Mouse (Mus musculus) adrenal gland, adult (tissue): ENCODE data around the gene Pcnt.

Experiments used
- DNase-seq, 2 experiments: peaks; one replicate each; pipeline ENCODE4 v3.0.0; 2022 to 2023; ENCODE audit warnings: low spot score in 1 of 2; ENCODE audit not compliant: inconsistent age in 2 of 2

Pcnt gene

GRCm38 (mm10) chr10:76416811-76417210 lies 25.8 kb downstream of the Pcnt start:
- no peak for DNase-seq

GRCm38 (mm10) chr10:76408520-76408919 lies 34.1 kb downstream of the Pcnt start:
- no peak for DNase-seq

DNA sequence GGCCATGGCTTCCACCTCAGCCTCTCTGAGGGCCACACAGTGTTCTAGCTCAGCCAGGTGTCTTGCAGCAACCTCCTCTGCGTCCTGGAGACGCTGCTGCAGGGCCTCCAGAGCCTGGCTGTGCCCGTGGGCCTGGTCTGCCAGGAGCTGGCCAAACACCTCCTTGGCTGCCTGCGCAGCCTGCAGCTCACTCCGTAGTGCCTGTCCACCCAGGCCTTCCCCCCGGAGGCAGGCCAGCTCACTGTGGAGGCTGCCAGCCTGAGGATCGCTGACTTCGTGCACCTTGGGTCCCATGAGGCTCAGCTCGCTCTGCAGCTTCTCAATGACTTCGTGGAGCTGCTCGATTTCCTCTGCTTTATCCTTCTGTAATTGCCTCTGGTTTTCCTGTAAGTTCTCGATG lies 50.0 kb downstream of the Pcnt start:
- no peak for DNase-seq

GRCm38 (mm10) chr10:76391786-76392185 lies 50.8 kb downstream of the Pcnt start:
- DNase-seq = peak in 1 of 2 experiments; percentile 47

DNA sequence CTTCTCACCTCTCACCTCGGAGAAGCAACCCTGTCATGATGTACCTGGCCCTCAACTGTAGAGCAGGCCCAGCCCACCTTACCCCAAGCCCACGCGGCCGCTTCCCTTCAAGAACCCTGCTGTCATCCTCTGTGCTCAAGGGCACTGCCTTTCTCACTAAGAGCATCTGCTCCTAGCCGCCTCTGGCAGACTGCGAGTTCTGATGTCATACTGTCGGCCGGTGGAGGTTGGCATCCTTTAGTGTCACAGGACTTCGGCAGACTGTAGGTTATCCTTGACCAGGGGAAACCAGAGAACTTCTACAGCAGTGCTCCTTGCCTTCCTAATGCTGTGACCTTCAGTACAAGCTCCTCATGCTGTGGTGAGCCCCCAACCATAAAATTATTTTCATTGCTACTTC lies 51.4 kb downstream of the Pcnt start:
- no peak for DNase-seq

DNA sequence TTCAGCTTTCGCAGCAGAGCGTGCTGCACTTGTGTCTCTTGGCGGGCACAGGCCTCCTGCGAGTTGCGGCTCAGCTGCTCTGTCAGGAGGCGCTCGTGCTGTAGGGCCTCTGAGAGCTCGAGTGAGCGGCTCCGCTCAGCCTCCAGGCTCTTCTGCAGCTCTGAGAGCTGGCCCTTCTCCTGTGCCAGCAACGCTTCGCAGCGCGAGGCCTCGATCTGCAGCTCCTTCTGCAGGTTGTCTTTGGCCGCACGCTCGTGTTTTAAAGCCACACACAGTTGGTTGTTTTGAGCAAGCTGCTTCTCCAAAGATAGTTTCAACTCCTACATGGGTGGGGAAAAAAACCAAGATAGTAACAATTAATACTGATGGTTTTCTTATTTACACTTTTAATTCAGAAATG lies 67.6 kb downstream of the Pcnt start:
- DNase-seq = peak; percentile 18 to 52

GRCm38 (mm10) chr10:76371736-76372135 lies 70.8 kb downstream of the Pcnt start:
- no peak for DNase-seq

- DNase-seq = no peak
Measured at GRCm38 (mm10) chr10:76368766-76369165, 73.8 kb downstream of the Pcnt start.

DNA sequence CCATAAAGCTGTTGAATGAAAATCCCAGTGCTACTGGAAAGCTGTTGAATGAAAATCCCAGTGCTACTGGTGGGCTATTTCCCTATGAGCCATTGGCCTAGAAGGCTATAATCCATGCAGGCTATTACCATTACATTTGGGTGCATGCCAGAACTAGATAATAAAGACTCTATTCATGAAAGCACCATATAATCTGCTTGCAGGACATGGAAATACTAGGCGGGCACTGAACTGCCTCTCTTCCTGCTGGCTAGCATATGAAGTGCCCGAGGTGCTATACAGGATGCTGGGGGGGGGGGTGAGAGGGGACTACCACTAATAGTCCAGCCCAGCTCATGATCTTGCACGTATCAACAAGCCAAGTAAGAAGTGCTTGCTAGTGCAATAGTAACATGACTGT lies 79.4 kb downstream of the Pcnt start:
- DNase-seq = no peak

GRCm38 (mm10) chr10:76358468-76358867 lies 84.1 kb downstream of the Pcnt start:
- DNase-seq = peak; percentile 61 to 70

- DNase-seq = no peak
Measured at GRCm38 (mm10) chr10:76357286-76357875, 85.2 kb downstream of the Pcnt start.

DNA sequence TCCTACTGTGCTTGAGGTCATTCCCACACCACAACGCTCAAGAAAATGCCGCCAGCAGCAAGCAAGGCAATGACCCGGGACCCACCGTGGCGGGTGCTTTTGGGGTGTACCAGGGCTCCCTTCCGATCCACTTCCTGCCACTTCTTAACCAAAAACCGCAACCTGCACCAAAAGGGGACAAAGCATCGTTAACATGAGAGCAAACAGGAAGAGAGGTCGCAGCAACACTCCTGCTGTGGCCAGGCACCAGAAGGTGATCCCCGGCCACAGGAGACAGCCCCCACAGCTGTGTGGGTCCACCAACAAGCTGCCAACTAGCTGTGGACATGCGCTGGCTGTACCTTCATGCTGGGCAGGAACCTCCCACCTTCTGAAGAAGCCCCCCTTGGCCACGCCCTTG lies 87.6 kb downstream of the Pcnt start:
- no peak for DNase-seq

GRCm38 (mm10) chr10:76353986-76354385 lies 88.6 kb downstream of the Pcnt start:
- DNase-seq = peak; percentile 63 to 78

- DNase-seq = no peak
Measured at GRCm38 (mm10) chr10:76351953-76352352, 90.6 kb downstream of the Pcnt start.

- peak; percentile 46 to 78 for DNase-seq
Measured at GRCm38 (mm10) chr10:76346589-76346988, 96.0 kb downstream of the Pcnt start.

- DNase-seq = peak in 1 of 2 experiments; percentile 29
Measured at GRCm38 (mm10) chr10:76346043-76346491, 96.5 kb downstream of the Pcnt start.

DNA sequence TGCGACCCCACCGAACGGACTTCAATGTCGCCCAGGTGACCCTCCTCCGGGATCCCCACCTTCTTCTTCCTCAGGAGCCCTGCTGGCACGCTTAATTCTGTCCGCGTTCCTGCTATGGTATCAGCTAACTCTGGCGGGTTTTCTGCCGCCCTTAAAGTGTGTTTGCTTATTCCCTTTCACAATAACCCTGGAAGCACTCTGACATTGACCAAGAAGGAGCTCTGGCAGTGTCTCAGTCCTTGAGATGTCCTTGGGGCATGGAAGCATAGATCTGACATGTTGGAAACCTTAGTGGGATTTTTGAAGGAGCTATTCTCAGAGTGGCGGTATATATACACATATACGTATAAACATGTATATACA lies 97.1 kb downstream of the Pcnt start:
- no peak for DNase-seq

DNA sequence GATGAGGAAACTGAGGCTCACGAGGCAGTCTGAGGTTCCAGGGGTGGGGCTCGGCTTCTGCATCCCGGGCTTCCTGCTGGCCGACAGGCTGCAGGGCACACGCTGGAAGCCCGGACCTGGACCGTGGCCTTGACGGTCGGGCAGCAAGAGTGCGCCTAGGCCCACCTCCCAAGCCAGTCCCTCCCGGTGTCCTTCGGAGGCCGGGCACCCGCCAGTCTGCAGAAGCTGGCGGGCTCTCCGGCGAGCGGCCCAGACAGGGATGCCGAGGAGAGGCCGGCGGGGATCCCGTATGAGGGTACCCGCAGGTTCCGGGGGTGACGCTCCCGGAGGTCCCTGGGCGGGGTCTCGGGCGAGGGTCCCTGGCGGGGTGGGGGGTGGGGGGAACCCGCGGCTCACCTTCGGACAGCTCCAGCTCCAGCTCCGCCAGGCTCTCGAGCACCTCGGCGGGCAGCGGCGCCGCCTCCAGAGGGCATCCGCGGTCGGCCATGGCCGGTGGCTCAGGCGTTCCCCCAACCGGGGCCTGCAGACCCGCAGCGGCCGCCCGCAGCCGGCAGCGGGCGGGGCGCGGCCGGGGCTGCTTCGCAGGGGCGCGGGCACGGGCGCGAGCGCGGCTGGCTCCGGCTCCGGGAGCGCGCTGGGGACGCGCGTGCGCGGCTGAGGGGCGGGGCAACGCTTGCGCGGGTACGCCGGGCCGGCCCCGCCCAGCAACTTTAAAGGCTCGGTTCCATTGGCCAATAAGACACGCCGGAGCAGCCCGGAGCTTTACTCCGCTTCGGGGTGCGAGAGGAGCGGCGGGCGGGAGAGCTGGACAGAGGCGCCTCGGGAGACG lies 97.7 kb downstream of the Pcnt start, which contains the start of gene Dip2a:
Gene Dip2a (minus strand): TSS at position 581 of the 829 bp plus-strand sequence.
- DNase-seq = peak; percentile 95 to 98

DNA sequence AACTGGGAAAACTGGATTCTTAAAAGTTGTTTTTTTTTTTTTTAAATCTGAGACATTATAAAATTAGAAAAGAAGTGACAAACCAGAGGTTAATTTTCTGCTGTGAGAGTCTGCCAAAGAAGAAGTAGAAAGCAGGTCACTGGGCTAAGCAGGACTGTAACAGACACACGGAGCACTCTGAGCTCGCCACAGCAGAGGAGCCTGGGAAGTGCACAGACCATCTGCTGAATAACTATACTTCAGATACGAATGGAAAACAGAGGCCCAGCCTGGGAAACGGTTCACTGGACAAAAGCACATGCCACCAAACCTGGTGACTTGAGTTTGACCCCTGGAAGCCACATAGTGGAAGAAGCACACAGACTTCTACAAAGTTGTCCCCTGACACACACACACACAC lies 108.2 kb downstream of the Pcnt start:
- DNase-seq = no peak

GRCm38 (mm10) chr10:76332040-76332439 lies 110.5 kb downstream of the Pcnt start:
- no peak for DNase-seq

DNA sequence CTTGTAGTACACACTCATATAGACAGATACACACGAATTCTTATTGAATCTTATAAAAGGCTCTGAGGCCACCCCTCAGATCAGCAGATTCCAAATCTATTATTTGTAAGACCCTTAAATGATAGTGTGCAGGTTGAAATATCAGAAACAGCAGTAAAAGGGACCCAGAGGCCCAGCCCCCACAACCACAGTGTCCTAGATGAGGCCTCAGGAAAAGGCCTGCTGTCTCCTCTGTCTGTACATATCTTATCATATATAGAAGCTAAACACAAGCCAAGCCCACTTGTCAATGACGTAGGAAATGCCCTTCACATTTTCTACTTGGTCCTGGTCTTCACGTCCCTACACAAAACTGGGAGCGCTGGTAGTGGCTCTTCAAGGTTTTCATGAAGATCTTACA lies 113.5 kb downstream of the Pcnt start:
- DNase-seq = no peak

- no peak for DNase-seq
Measured at GRCm38 (mm10) chr10:76328574-76328973, 114.0 kb downstream of the Pcnt start.
